Mouse (Mus musculus): ENCODE measurements around the gene Lmbr1l. TPM values are rescaled to one million over a fixed set of nuclear protein-coding genes. Genes with fewer than 3 reads are reported as not detected.
"Not testable (repeated sequence)": the region's sequence is repeated elsewhere in the genome, so short reads cannot be mapped to it uniquely, and the experiment has no call there.

Lmbr1l gene
- polyA plus RNA-seq, 1 experiment from 2014 or later: 6.2 TPM

DNA sequence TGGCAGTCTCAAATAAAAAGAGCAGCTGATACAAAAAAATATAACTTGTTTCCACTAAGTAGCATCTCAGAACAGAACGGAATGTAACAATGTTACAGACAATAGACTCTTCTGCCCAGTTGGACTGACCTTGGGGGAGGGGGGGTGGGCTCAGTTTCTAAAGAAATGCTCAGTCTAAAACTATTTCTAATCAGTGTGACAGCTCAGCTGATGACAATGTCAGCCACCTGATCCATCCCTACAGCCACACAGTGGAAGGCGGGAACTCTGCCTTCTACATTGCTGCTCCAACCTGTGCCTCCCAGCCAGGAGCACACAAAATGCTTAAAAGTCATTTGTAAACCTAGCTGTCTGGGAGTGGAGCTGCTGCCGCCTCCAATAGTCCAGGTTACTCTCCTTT lies 29.9 kb upstream of the Lmbr1l start:
- Histone ChIP-seq H3K9me3 (ENCODE audit: control insufficient read depth, low read length) (no peaks in the 10 kb centered on the region), H3K4me3 (ENCODE audit: low read depth, low read length) (no peak overlapping the region), H3K9ac (ENCODE audit: low read length) (no peak overlapping the region), H3K27me3 (ENCODE audit: control insufficient read depth, insufficient read depth, low read length) (no peaks in the 10 kb centered on the region), H3K27ac (replicated peaks; ENCODE audit: low read depth, low read length) (no peak overlapping the region), H3K4me1 (ENCODE audit: control insufficient read depth, insufficient read depth, low read length) (no peaks in the 10 kb centered on the region), H3K4me2 (ENCODE audit: low read depth, severe bottlenecking) (no peak overlapping the region), H3K36me3 (ENCODE audit: control insufficient read depth, insufficient read depth, low read length) (no peaks in the 10 kb centered on the region)
- DNase-seq (ENCODE audit: low spot score): no peak
- ATAC-seq (ENCODE audit: insufficient number of reproducible peaks, low FRiP score, low TSS enrichment, low read depth): no peak
- 60% methylated on average over 3 of the region's 3 CpGs for WGBS

DNA sequence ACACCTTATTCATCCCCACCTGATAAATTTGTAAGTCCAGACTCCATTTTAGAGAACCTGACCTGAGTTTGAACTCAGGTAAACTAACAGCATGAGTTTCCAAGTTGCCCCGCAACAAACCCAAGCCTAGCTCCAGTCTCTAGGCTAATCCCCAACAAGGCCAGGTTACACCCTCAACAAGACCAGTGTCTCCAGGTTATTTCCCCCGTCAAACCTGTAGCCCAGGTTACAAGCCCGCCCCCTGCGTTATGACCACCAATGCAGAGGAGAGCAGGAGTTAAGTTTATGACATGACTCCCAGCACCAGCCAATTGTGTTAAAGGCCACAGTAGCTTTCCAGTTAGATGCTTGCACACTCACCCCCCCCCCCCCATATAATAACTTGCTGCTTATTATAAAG lies 25.1 kb upstream of the Lmbr1l start:
- WGBS: 60% methylated on average over 4 of the region's 4 CpGs

DNA sequence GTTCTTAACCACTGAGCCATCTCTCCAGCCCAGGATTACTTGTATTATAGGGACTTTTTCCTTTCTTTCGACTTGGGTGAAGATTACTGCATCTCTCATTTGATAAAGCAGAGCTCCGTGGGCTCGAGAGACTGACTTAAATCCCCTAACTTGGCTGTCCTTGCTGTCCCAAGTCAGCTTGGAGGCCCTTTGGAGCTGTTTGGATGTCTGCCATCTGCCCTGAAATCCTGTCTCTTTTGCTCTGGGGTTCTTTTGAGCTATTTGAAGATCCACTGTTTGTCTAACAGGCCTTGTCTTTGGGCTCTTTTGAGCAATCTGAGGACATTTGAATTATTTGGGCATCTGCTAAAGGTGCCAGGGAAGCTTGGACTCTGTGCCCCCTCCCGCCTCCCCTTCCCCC lies 24.1 kb upstream of the Lmbr1l start:
- DNase-seq (ENCODE audit: low spot score) (no peak), ATAC-seq (ENCODE audit: insufficient number of reproducible peaks, low FRiP score, low TSS enrichment, low read depth) (no peak)
- Histone ChIP-seq H3K27ac (replicated peaks; ENCODE audit: low read depth, low read length) (no peak overlapping the region), H3K36me3 (ENCODE audit: control insufficient read depth, insufficient read depth, low read length) (no peaks in the 10 kb centered on the region), H3K9ac (ENCODE audit: low read length) (no peak overlapping the region), H3K4me3 (ENCODE audit: low read depth, low read length) (no peak overlapping the region), H3K4me2 (ENCODE audit: low read depth, severe bottlenecking) (no peak overlapping the region), H3K4me1 (ENCODE audit: control insufficient read depth, insufficient read depth, low read length) (no peaks in the 10 kb centered on the region), H3K27me3 (ENCODE audit: control insufficient read depth, insufficient read depth, low read length) (no peaks in the 10 kb centered on the region), H3K9me3 (ENCODE audit: control insufficient read depth, low read length) (no peaks in the 10 kb centered on the region)
- WGBS: 93% methylated on average over 4 of the region's 4 CpGs

More for the DNA sequence above, 25.1 kb upstream of the Lmbr1l start:
- Histone ChIP-seq H3K4me2 (ENCODE audit: low read depth, severe bottlenecking) (no peak overlapping the region), H3K9ac (ENCODE audit: low read length) (no peak overlapping the region), H3K4me3 (ENCODE audit: low read depth, low read length) (no peak overlapping the region), H3K27ac (replicated peaks; ENCODE audit: low read depth, low read length) (no peak overlapping the region), H3K9me3 (ENCODE audit: control insufficient read depth, low read length) (no peaks in the 10 kb centered on the region), H3K27me3 (ENCODE audit: control insufficient read depth, insufficient read depth, low read length) (no peaks in the 10 kb centered on the region), H3K4me1 (ENCODE audit: control insufficient read depth, insufficient read depth, low read length) (no peaks in the 10 kb centered on the region), H3K36me3 (ENCODE audit: control insufficient read depth, insufficient read depth, low read length) (no peaks in the 10 kb centered on the region)
- DNase-seq (ENCODE audit: low spot score) (no peak), ATAC-seq (ENCODE audit: insufficient number of reproducible peaks, low FRiP score, low TSS enrichment, low read depth) (no peak)

- Histone ChIP-seq H3K4me1 (ENCODE audit: control insufficient read depth, insufficient read depth, low read length) (no peaks in the 10 kb centered on the region), H3K9me3 (ENCODE audit: control insufficient read depth, low read length) (no peaks in the 10 kb centered on the region), H3K36me3 (ENCODE audit: control insufficient read depth, insufficient read depth, low read length) (no peaks in the 10 kb centered on the region), H3K27ac (replicated peaks; ENCODE audit: low read depth, low read length) (no peak overlapping the region), H3K4me3 (ENCODE audit: low read depth, low read length) (no peak overlapping the region), H3K27me3 (ENCODE audit: control insufficient read depth, insufficient read depth, low read length) (no peaks in the 10 kb centered on the region), H3K4me2 (ENCODE audit: low read depth, severe bottlenecking) (no peak overlapping the region), H3K9ac (ENCODE audit: low read length) (no peak overlapping the region)
- ATAC-seq (ENCODE audit: insufficient number of reproducible peaks, low FRiP score, low TSS enrichment, low read depth): no peak
- 80% methylated on average over 2 of the region's 2 CpGs for WGBS
- DNase-seq (ENCODE audit: low spot score): no peak
Measured at GRCm38 (mm10) chr15:98941539-98941938, 23.5 kb upstream of the Lmbr1l start.

DNA sequence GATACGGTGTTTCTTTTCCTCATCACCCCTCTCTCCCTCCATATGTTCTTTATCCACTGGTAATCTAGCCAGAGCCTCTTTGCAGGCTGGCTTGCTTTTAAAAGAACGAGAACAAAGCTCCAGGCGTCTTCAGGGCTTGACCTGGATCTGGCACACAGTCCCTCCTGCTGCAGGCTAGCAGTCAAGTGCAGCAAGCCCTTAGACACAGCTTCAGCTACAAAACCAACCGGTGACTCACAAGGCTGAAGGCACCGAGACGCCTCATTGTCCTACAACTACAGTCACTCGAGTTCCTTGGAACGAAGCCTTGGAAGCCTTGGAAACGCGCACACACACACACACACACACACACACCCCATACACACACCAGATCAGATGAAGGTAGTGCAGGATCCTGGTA lies 22.8 kb upstream of the Lmbr1l start:
- no peak overlapping the region; the same call in 1 of the 2 replicates for H3K4me2 ChIP-seq (ENCODE audit: low read depth, severe bottlenecking)
- no peaks in the 10 kb centered on the region for H3K4me1 ChIP-seq (ENCODE audit: control insufficient read depth, insufficient read depth, low read length)
- no peaks in the 10 kb centered on the region for H3K36me3 ChIP-seq (ENCODE audit: control insufficient read depth, insufficient read depth, low read length)
- H3K27ac ChIP-seq (replicated peaks; ENCODE audit: low read depth, low read length): no peak overlapping the region
- no peak overlapping the region for H3K4me3 ChIP-seq (ENCODE audit: low read depth, low read length)
- ATAC-seq (ENCODE audit: insufficient number of reproducible peaks, low FRiP score, low TSS enrichment, low read depth) (no peak), DNase-seq (ENCODE audit: low spot score) (no peak)
- no peaks in the 10 kb centered on the region for H3K27me3 ChIP-seq (ENCODE audit: control insufficient read depth, insufficient read depth, low read length)
- 74% methylated on average over 10 of the region's 10 CpGs for whole genome bisulfite sequencing
- H3K9ac ChIP-seq (ENCODE audit: low read length): no peak overlapping the region
- no peaks in the 10 kb centered on the region for H3K9me3 ChIP-seq (ENCODE audit: control insufficient read depth, low read length)

DNA sequence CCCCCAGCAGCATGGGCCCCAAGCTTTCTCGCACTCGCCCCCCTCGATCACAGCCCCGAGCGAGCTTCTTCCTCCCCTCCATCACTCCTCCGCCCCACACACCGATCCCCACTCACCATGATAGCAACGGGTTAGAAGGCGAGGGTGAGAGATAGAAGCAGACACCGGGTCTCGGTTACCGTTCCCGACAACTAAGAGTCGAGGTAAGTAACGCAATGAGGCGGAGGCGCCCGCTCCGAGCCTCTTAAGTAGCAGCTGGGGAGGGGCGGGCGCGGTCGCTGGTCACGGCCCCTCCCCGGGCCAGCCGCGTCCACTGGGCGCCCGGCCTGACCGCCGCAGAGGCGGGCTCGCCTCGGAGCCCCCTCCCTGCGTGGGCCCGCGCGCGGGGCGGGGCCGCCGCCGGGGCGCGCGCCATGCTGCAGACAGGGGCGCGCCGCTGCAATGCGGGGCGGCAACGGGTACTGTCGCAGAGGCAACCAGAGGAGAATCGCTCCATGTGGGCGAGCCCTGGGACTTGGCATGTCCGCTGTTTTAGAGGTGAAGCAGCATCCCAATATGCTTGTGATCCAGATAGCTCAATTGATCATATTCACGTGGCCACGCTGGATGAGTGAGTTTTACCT lies 16.3 kb upstream of the Lmbr1l start, which contains the start of gene Tuba1b:
Tuba1b (minus strand) TSS at position 349 of the 623 bp plus-strand sequence.
- Histone ChIP-seq H3K4me2 (ENCODE audit: low read depth, severe bottlenecking) (peak within 1 kb of the TSS; percentile 89), H3K9ac (ENCODE audit: low read length) (peak within 1 kb of the TSS; percentile 96), H3K27ac (replicated peaks; ENCODE audit: low read depth, low read length) (peak within 1 kb of the TSS; percentile 92), H3K9me3 (ENCODE audit: control insufficient read depth, low read length) (no peaks in the 10 kb centered on the region), H3K4me1 (ENCODE audit: control insufficient read depth, insufficient read depth, low read length) (peaks cover 9% of the 10 kb centered on the region), H3K36me3 (ENCODE audit: control insufficient read depth, insufficient read depth, low read length) (peaks cover 4% of the 10 kb centered on the region; the same call in 1 of the 2 replicates), H3K27me3 (ENCODE audit: control insufficient read depth, insufficient read depth, low read length) (no peaks in the 10 kb centered on the region), H3K4me3 (ENCODE audit: low read depth, low read length) (peak within 1 kb of the TSS; percentile 82)
- WGBS: under 1% methylated on average over 57 of the region's 58 CpGs
- DNase-seq (ENCODE audit: low spot score) (peak; percentile 94), ATAC-seq (ENCODE audit: insufficient number of reproducible peaks, low FRiP score, low TSS enrichment, low read depth) (peak; percentile 89)

DNA sequence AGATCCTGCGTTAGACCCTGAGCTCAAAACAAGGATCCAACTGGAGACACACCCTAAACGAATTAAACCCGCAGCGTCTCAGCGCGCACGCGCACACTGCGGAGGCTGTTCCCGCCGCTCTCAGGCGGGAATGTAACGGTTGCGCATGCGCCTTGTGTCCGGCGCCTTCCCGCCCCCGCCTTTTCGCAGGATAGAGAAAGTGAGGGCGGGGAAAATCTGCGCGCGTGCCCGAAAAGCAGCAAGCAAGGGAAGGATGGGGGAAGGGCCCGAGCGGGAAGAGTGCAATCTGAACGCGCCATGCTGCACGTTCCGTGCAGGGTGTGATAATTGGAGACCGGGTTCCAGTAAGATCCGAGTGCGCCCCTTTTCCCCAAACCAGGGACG lies 15.8 kb upstream of the Lmbr1l start:
- Histone ChIP-seq H3K36me3 (ENCODE audit: control insufficient read depth, insufficient read depth, low read length) (peaks cover 4% of the 10 kb centered on the region; the same call in 1 of the 2 replicates), H3K27me3 (ENCODE audit: control insufficient read depth, insufficient read depth, low read length) (no peaks in the 10 kb centered on the region), H3K4me3 (ENCODE audit: low read depth, low read length) (peak overlapping the region; percentile 82), H3K27ac (replicated peaks; ENCODE audit: low read depth, low read length) (peak overlapping the region; percentile 92), H3K4me2 (ENCODE audit: low read depth, severe bottlenecking) (peak overlapping the region; percentile 89), H3K9ac (ENCODE audit: low read length) (peak overlapping the region; percentile 96), H3K4me1 (ENCODE audit: control insufficient read depth, insufficient read depth, low read length) (peaks cover 10% of the 10 kb centered on the region), H3K9me3 (ENCODE audit: control insufficient read depth, low read length) (no peaks in the 10 kb centered on the region)
- under 1% methylated on average over 35 of the region's 35 CpGs for WGBS
- DNase-seq (ENCODE audit: low spot score): peak; percentile 99
- ATAC-seq (ENCODE audit: insufficient number of reproducible peaks, low FRiP score, low TSS enrichment, low read depth): peak; percentile 82

GRCm38 (mm10) chr15:98933004-98933671 lies 15.1 kb upstream of the Lmbr1l start:
- Histone ChIP-seq H3K4me3 (ENCODE audit: low read depth, low read length) (peak overlapping the region; percentile 82), H3K4me1 (ENCODE audit: control insufficient read depth, insufficient read depth, low read length) (peaks cover 11% of the 10 kb centered on the region), H3K9ac (ENCODE audit: low read length) (peak overlapping the region; percentile 71), H3K4me2 (ENCODE audit: low read depth, severe bottlenecking) (peak overlapping the region; percentile 89), H3K27ac (replicated peaks; ENCODE audit: low read depth, low read length) (peak overlapping the region; percentile 10; the same call in 1 of the 2 replicates)
- ATAC-seq (ENCODE audit: insufficient number of reproducible peaks, low FRiP score, low TSS enrichment, low read depth); H3K27me3 ChIP-seq (ENCODE audit: control insufficient read depth, insufficient read depth, low read length); H3K9me3 ChIP-seq (ENCODE audit: control insufficient read depth, low read length); H3K36me3 ChIP-seq (ENCODE audit: control insufficient read depth, insufficient read depth, low read length): not testable (repeated sequence)
- DNase-seq (ENCODE audit: low spot score): peak; percentile 34
- WGBS: 17% methylated on average over 8 of the region's 9 CpGs
